Mouse (Mus musculus) layer of hippocampus, adult 9-10 months (tissue): ENCODE measurements around the gene Iqcd.
A peak's percentile ranks its signal among the peaks of the same experiment; 100 is the strongest.

Source experiments
- DNase-seq: peaks from one replicate; pipeline ENCODE4 v3.0.0; 2022; ENCODE audit warnings: low spot score

Gene Iqcd

DNA sequence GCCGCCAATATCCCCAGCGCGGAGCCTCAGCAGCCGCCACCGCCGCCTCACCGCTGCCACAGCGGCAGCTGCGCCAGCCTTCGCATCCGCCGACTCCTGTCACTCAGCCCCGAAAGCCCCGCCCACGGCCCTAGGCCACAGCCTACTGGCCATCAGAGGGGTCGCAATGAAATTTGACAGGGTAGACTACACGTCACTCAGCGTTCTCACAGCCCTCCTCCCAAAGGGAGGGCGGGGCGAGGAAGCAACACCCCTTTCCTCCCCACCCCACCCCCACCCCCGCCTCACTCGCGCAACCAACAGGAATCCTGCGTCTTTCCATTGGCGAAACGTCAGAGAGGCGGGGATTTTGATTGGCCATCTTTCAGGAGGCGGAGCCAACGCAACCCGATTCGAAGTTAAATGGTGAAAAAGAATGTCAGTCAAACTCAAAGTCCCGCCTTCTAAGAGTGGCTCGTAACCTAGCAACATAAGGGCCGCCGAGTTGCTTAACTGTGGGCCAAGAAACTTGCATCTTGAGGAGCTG lies at the start of gene Iqcd, which contains the start of gene Tpcn1:
Gene Iqcd (plus strand): TSS at position 448 of the 526 bp plus-strand sequence.
Gene Tpcn1 (minus strand): TSS at position 105 of the 526 bp plus-strand sequence.
- DNase-seq = peak; percentile 99

DNA sequence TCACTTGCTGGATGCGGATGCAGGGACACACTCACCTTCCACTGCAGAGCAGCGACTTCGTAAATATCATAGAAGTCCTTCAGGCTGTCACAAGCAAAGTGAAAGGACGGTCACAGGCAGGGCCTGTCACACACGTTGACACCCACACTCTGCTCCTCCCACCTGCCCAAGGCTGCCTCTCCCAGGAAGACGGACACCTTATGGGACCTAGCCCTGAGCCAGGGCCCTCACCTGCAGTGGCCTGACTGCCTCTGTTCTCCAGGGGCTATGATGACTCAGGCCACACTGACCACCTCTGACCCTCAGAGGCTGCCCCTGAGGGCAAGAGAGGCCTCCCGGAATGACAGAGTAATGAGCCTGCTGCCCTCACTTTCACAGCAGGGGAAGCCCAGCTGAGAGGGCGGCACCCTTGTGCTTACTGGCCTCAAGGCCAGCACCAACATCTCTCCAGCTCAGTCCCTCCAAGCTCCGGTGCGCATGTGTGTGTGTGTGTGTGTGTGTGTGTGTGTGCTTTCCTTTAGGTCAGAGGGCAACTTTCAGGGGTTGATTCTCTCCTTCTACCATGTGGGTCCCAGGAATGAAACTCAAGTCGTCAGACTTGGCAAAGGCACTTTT lies 40.5 kb upstream of the Iqcd start:
- no peak for DNase-seq

DNA sequence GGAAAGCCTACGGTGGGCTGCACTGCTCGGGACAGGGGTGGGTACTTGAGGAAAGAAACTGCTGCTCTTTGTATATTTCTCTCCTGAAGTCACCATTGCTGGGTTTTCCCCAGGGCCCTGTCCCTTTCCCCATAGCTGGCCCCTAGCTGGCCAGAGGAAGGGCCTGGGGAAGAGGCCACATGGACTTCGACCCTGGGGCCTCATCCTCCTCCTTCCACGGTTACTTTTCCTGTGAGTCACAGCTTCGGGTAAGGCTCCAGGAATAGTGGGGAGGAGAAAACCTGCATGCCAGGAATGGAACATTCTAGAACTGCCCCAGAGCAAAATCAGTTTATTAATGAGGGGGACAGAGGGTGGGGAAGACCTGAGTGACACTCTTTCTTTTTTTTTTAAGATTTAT lies 38.7 kb upstream of the Iqcd start:
- no peak for DNase-seq

DNA sequence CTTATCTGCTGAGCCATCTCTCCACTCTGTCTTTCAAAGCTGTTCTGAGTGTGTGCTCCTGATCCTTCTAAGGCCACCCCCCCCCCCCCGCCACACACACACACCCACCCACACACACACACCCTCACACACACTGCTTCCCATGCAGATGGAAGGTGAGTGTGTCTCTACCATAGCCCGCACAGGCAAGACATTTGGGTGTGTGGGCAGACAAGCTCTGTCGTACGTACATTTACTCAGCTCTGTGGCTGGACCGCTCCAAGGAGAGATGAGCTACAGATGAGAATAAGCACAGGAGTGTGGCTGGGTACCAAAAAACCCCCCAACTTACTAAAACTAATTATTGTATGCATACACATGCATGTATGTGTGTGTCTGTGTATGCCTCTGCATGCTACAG lies 38.1 kb upstream of the Iqcd start:
- no peak for DNase-seq

DNA sequence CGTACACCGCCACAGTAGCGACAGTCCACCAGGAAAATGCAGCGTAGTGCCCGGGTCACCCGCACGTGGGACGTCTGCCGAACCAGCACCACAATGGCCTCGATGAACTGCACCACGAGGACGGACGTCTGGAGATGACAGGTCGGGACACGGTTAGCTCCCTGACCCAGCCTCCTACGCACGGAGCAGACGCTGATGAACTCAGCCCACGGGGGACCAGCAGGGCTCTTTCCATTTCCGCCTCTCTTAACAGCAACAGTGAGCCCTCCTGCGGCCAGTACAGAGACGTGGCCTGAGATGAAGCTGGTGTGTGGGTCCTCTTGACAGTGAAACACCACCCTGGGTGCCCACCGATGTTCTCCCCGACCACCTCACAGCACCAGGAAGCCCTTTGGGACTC lies 32.9 kb upstream of the Iqcd start:
- no peak for DNase-seq

DNA sequence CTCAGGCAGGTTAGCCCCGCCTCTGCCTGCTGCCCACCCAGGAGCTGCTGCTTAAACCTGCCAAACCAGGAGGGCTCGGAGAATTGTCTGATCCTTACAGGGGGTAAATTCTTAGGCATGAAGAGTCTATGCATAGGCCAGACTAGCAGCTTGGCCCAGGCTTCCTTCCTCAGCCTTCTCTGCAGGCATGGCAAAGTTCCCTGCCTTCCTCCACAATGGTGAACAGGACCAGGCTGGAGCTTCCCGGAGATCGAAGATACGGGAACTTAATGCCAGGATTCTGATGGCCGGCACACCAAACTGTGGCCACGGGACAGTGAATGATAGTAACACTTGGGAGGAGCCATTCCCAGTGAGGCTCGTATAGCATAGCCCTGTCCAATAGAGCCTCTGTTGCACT lies 30.8 kb upstream of the Iqcd start:
- DNase-seq = no peak

DNA sequence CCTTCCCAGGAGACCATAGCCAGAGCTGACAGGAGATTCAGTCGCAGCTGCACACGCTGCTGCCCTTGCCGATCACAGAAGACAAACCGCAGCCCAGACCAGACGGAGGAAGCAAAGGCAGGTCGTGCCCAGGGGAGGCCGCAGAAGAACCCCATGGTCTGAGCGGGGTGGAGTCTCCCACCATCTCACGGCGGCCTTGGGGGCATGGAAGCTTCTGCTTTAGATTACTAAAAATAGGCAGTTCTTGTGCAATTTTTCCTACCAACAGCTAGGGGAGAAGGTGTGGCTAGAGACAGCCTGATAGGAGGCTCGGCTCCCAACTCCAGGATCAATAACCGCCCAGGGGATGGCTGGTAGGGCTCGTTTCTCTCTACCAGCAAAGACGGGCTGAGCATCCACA lies 30.1 kb upstream of the Iqcd start:
- no peak for DNase-seq

DNA sequence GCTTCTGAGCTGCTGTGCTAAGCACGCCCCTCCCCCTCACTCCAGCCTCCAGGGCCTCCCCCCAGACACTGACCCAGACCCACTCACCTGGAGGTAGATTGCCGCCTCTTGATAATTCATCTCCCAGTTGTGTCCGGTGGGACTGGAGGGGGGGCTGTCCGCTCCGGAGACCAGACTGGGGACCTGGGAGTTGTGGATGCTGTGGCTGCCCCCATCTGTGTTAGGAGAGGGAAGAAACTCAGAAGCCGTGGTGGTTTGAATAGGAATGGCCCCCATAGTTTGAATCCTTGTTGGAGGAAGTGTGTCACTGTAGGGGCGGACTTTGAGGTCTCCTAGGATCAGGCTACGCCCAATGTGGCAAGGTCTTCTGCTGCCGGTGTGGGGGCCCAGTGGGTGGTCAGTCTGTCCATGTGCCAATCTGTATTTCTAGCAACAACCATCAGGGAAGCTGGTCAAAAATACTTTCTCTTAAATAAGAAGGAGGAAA lies 28.6 kb upstream of the Iqcd start:
- no peak for DNase-seq

DNA sequence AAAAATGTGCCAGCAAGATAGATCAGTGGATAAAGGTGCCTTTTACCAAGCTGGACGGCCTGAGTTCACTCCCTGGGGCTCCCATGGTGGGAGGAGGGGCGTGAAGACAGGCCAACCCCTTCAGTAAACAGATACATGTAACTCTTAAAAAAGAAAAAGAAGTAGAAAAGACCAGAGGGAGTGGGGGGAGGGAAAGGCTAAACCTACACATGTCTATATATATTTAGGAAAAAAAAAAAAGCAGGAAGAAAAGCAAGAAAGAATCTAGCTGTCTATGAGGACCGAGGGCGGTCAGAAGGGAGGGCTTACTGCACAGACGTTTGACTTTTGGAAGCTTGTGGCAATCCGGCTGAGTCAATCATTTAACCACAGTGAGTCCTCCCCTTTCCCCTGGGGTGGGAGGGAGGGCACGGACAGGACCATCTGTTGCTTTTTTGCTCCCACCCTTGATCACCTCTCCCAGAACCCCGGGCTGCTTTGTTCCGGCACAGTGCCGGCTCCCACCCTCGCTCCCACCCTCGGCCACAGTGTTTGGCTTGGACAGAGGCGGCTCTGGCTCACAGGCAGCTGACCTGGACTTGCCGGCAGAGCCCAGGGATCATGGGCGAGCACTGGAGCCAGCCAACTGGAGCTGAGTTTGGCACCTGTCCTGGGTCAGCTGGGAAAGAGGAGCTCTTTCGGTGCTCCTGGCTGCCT lies 28.1 kb upstream of the Iqcd start:
- DNase-seq = no peak

DNA sequence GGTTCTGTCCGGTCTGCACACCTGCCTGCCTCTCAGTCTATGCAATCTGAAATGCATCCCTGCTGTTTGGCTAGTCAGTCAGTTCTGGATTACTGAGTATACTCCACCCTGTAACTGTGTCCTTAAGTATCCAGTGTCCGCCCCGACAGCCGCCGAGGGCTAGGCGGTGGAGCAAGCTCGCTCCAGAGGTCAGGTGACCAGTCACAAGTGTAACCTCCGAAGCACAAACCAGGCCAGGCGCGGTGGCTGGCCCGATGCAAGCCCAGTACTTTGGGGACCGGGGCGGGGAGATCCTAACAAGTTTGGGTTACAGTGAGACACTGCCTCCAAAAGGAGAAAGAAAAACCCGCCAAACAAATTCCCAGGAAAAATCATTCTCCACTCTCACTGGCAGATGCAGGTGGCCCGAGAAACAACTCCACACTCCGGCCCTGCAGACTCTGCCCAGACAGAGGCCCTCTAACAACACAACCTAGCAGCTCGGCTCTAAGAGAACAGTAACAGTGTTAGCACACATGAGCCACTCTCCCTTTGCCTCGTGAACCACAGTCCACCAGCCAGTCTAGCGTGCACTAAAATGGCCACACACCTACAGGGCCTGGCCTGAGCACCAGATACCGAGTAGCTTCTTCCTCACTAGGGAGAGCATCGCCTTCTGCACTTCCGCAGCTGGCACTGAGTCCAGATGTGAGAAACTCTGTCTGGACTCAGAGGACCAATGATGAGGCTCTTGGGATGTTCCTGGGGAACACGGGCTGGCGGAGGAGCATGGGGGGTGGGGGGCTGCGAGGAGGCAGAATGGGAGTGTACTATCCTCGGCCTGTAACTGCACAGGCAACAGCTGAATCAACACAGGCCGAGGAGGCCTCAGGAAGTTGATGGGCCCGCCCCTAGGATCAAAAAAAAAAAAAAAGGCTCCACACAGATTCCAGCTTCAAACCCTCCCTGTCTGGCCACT lies 25.6 kb upstream of the Iqcd start:
- DNase-seq = no peak

DNA sequence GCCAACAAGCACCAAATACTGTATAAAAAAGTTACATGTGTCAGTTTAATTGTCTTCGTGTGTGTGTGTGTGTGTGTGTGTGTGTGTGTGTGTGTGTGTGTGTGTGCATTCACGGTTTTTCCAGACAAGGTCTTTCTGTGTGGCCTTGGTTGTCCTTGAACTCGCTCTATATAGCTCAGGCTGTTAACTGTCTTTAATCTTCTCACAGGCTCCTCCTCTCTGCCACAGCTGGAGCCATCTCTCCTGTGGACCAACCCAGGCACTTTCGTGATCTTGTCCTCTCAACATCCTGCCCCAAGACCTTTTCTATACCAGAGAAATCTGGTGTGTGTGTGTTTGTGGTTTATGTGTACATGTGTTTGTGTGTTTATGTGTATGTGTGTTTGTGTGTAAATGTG lies 24.9 kb upstream of the Iqcd start:
- no peak for DNase-seq

DNA sequence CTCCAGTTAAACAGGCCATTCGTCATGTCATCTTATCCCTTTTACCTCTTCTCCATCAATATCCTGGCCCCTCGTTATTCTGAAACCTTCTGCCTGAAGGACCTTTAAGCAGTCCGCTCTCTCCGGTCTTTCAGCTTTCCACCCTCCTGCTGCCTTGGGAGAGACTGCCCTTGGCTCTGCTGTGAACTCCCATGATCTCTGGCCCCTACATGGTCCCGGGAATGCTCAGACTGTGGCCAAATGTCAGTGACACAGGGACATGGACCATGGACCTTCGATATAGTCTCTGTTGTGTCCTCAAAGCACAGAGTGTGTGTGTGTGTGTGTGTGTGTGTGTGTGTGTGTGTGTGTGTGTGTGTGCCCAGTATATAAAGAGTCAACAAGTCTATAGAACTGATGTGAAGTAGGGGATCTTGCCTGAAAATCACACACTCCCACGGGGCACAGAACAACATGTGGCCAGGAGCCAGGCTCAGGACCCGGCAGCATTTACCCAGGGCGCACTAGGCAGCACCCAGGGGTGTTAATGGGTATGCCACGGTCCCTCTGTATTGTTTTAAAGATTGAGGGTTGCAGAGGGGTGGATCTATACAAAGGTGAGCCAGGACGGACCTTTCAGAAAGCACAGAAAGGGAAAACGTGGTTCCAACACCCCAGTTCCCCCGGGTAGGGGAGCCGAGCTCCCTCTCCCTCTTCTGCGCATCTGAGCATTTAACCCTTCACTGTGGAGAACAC lies 23.5 kb upstream of the Iqcd start:
- DNase-seq = no peak

DNA sequence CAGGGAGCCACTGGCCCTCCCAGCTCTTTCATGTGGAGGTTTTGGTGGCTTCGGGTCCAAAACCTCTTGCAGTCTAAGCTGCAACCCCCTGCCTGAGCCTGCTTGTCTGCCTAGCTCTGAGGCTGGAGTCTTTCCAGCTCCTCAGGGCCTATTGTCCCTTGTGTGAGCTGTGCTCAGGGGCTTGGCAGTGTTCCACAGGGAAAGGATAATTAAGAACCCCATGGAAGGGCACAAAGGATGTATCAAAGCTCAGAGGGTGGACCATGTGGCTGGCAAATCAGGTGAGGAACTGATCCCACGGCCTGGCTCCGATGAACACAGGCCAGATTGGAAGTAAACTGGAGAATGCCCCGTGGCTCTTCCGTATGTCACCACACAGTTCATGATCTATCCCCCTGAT lies 22.7 kb upstream of the Iqcd start:
- DNase-seq = no peak

DNA sequence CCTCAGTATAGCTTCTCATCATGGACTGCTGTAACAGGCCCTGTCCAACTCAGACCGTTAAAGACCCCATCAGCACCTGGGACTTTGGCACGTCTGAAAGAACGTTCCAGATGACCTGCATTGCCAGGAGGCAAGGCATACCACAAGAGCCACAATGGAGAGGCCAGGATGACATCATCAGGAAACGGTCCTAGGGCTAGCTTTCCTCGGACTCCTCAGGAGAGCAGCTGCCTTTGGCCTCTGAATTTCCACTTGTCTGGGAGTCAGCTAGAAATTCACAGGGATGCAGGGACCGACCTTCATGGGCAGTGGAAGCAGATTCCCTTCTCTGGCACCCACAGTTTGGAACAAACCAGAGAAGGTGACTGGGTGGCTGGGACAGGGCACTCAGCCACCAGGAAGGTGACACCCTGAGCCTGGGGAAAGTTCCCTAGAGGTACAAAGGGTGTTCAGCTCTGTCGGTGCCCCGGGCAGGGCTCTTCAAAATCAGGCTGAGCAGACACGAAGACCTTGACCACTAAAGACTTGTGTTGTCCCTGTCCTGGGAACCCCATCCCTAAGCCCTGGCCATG lies 22.0 kb upstream of the Iqcd start:
- DNase-seq = no peak

DNA sequence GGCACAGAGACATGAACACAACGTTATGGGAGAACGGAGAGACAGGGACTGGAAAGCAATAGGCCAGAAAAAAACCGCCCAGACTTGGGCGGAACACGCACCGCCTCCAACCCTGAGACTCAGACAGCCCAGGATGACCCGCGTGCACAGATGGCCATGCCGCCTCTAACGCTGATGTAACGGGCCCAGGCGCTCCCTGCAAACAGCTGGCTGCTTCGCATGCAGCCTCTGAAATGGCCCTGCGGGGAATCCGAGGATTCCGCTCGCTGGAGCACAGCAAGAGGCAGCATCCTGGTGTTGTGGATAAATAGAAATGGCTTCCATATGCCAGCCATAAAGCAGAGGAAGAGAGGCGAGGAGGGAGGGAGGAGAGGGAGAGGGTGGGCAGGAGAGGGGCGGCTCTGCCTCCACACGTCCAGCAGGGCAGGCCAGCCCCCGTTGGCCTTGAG lies 21.5 kb upstream of the Iqcd start:
- DNase-seq = no peak

DNA sequence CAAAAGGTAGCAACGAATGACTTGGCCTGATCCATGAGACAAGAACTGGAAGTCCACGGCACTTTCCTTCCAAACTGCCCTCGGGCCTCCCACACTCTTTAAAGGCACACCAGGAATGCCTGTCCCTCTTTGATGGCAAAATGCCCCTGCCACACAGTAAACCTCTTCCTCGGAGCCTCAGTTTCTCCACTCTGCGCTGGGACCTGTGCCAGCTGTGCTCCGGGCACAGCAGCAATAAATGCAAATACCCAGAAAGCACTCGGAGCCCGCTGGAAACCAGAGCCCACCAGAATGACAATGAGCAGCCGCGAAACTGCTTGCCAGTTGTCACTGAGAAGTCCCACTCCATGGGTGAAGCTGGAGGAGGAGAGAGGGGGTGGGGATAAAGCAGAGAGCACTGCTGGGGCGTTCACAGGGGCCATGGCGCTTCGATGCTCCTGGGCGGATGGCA lies 21.0 kb upstream of the Iqcd start:
- DNase-seq = no peak

DNA sequence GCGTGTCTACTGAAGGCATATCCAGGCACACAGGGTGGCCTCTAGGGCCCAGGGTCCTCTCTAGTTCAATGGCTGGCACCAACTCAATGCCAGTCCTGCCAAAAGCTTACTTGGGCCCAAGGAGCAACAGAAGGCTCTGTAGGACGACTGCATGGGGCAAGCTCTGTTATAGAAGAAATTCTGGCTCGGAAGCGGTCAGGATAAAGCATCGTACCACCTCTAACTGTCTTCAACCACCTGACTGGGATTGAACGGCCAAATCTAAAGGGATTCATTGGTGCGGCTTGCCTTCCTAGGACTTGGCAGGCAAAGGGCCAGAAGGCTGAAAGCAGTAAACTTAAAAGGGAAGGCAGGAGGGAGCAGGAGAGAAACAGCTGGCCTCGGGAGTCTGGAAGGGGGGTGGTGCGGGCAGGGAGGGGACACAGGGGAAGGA lies 20.5 kb upstream of the Iqcd start:
- no peak for DNase-seq

DNA sequence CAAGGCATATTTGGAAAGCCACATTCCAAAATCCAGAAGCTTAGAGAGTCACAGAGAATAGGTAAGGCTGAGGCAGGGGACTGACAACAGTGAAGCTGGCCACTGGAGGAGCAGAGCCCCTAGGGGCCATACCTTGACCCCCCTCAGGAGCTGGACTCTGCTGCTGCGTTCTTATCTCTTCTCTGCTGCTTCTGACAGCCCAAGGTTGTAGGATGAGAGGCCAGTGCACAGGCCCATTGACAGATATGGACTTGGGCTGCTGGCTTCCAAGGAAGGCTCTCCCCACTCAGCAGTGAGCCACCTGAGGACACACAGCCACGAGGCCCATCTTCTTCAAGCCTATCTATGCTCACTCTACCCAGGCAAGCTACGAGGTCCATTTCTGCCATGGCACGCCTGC lies 19.9 kb upstream of the Iqcd start:
- DNase-seq = no peak

DNA sequence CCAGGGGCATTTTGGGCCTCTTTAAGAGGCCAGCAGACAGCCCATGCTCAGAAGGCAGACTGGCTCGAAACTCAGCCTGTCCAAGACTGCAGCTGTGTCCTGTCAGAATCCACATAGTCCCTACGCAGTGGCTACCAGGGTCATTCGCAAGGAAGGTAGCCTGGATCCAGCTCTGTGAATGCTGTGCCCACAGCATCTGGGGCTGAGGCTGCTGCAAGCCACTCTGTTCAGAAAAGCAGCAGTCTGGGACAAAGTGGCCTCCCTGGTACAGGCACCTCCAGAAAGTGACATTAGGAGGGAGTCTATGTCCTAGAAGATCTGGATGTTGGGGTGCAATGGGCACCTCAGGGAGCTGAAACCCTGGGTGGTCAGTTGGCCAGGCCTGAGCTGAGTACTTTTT lies 19.0 kb upstream of the Iqcd start:
- no peak for DNase-seq

DNA sequence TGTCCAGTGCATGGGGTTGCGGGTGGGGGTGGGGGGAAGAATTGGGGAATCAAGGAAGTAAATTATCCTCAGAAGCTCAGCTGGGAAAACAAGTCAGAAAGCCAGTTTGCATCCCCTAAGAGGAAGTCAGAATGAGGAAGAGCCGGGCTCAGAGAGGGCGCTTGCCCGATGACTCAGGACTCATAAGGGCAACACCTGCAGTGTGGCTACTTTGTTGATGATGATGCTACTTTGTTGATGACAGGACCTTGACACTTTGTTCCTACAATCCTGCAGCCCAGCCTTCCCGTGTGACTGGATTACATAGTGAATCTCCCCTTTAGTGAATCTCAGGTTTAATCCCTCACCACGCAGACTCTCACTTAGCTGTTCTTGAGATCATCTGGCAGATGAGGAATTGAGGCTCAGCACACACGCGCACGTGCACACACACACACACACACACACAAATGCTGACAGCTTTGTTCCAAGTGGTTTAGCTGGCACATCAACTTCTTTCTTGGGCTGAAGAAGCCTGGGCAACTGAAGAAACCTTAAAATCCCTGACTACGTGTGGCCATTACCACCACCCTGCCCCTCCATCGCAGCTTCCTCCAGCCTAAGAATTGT lies 18.4 kb upstream of the Iqcd start:
- DNase-seq = no peak
